Mouse (Mus musculus): Measurements from ENCODE around the gene Map7d1. TPM values are rescaled to one million over a fixed set of nuclear protein-coding genes. Genes with fewer than 3 reads are reported as not detected.

Map7d1 gene
- polyA plus RNA-seq, 1 experiment from 2014 or later = 59.8 TPM

GRCm38 (mm10) chr4:126236467-126237280 lies 19.5 kb downstream of the Map7d1 start:
- H3K4me3 ChIP-seq (ENCODE audit: low read length) = no peak overlapping the region
- 51% methylated on average over 59 of the region's 63 CpGs for WGBS
- H3K27ac ChIP-seq (ENCODE audit: low read depth, low read length) = no peak overlapping the region
- H3K36me3 ChIP-seq (ENCODE audit: control insufficient read depth, insufficient read depth, low read length) = peaks cover 62% of the 10 kb centered on the region
- H3K4me1 ChIP-seq (ENCODE audit: control insufficient read depth, insufficient read depth, low read depth, low read length) = no peaks in the 10 kb centered on the region
- no peaks in the 10 kb centered on the region for H3K27me3 ChIP-seq (replicated peaks; ENCODE audit: control insufficient read depth, insufficient read depth, low read length)
- H3K4me2 ChIP-seq (ENCODE audit: low read length) = no peak overlapping the region
- no peaks in the 10 kb centered on the region for H3K9me3 ChIP-seq (ENCODE audit: control insufficient read depth, low read length)
- H3K9ac ChIP-seq (ENCODE audit: low read depth, low read length) = no peak overlapping the region
- no peak for ATAC-seq

- Histone ChIP-seq H3K9ac (ENCODE audit: low read depth, low read length) (no peak overlapping the region), H3K4me1 (ENCODE audit: control insufficient read depth, insufficient read depth, low read depth, low read length) (no peaks in the 10 kb centered on the region), H3K9me3 (ENCODE audit: control insufficient read depth, low read length) (no peaks in the 10 kb centered on the region), H3K27ac (ENCODE audit: low read depth, low read length) (no peak overlapping the region), H3K27me3 (replicated peaks; ENCODE audit: control insufficient read depth, insufficient read depth, low read length) (no peaks in the 10 kb centered on the region), H3K4me3 (ENCODE audit: low read length) (no peak overlapping the region), H3K4me2 (ENCODE audit: low read length) (no peak overlapping the region), H3K36me3 (ENCODE audit: control insufficient read depth, insufficient read depth, low read length) (peaks cover 57% of the 10 kb centered on the region)
- WGBS = 94% methylated on average over 10 of the region's 10 CpGs
- ATAC-seq = no peak
Observed at GRCm38 (mm10) chr4:126235191-126235590, 21.0 kb downstream of the Map7d1 start.

GRCm38 (mm10) chr4:126234496-126235175 lies 21.5 kb downstream of the Map7d1 start:
- H3K27me3 ChIP-seq (replicated peaks; ENCODE audit: control insufficient read depth, insufficient read depth, low read length) = no peaks in the 10 kb centered on the region
- peaks cover 51% of the 10 kb centered on the region for H3K36me3 ChIP-seq (ENCODE audit: control insufficient read depth, insufficient read depth, low read length)
- H3K9me3 ChIP-seq (ENCODE audit: control insufficient read depth, low read length) = no peaks in the 10 kb centered on the region
- H3K9ac ChIP-seq (ENCODE audit: low read depth, low read length) = no peak overlapping the region
- 85% methylated on average over 18 of the region's 18 CpGs for WGBS
- H3K27ac ChIP-seq (ENCODE audit: low read depth, low read length) = no peak overlapping the region
- H3K4me2 ChIP-seq (ENCODE audit: low read length) = no peak overlapping the region
- no peak for ATAC-seq
- H3K4me1 ChIP-seq (ENCODE audit: control insufficient read depth, insufficient read depth, low read depth, low read length) = no peaks in the 10 kb centered on the region
- H3K4me3 ChIP-seq (ENCODE audit: low read length) = no peak overlapping the region

- H3K36me3 ChIP-seq (ENCODE audit: control insufficient read depth, insufficient read depth, low read length) = peaks cover 51% of the 10 kb centered on the region
- no peaks in the 10 kb centered on the region for H3K27me3 ChIP-seq (replicated peaks; ENCODE audit: control insufficient read depth, insufficient read depth, low read length)
- H3K27ac ChIP-seq (ENCODE audit: low read depth, low read length) = no peak overlapping the region
- 91% methylated on average over 29 of the region's 29 CpGs for WGBS
- H3K4me3 ChIP-seq (ENCODE audit: low read length) = no peak overlapping the region
- no peaks in the 10 kb centered on the region for H3K9me3 ChIP-seq (ENCODE audit: control insufficient read depth, low read length)
- no peak overlapping the region for H3K4me2 ChIP-seq (ENCODE audit: low read length)
- no peak for ATAC-seq
- no peak overlapping the region for H3K9ac ChIP-seq (ENCODE audit: low read depth, low read length)
- H3K4me1 ChIP-seq (ENCODE audit: control insufficient read depth, insufficient read depth, low read depth, low read length) = no peaks in the 10 kb centered on the region
Observed at GRCm38 (mm10) chr4:126233676-126234308, 22.4 kb downstream of the Map7d1 start.

- Histone ChIP-seq H3K9ac (ENCODE audit: low read depth, low read length) (no peak overlapping the region), H3K9me3 (ENCODE audit: control insufficient read depth, low read length) (no peaks in the 10 kb centered on the region), H3K4me3 (ENCODE audit: low read length) (no peak overlapping the region), H3K27me3 (replicated peaks; ENCODE audit: control insufficient read depth, insufficient read depth, low read length) (no peaks in the 10 kb centered on the region), H3K36me3 (ENCODE audit: control insufficient read depth, insufficient read depth, low read length) (peaks cover 35% of the 10 kb centered on the region), H3K4me2 (ENCODE audit: low read length) (no peak overlapping the region), H3K4me1 (ENCODE audit: control insufficient read depth, insufficient read depth, low read depth, low read length) (peaks cover 6% of the 10 kb centered on the region), H3K27ac (ENCODE audit: low read depth, low read length) (0 out of 2 replicates have a peak overlapping the region, but pooled peaks have one; percentile 6)
- WGBS = 60% methylated on average over 7 of the region's 7 CpGs
- no peak for ATAC-seq
Observed at GRCm38 (mm10) chr4:126229900-126230299, 26.2 kb downstream of the Map7d1 start.

GRCm38 (mm10) chr4:126228144-126228543 lies 28.0 kb downstream of the Map7d1 start:
- H3K27me3 ChIP-seq (replicated peaks; ENCODE audit: control insufficient read depth, insufficient read depth, low read length) = no peaks in the 10 kb centered on the region
- no peak overlapping the region for H3K4me3 ChIP-seq (ENCODE audit: low read length)
- peaks cover 19% of the 10 kb centered on the region for H3K36me3 ChIP-seq (ENCODE audit: control insufficient read depth, insufficient read depth, low read length)
- H3K4me2 ChIP-seq (ENCODE audit: low read length) = no peak overlapping the region
- H3K9me3 ChIP-seq (ENCODE audit: control insufficient read depth, low read length) = no peaks in the 10 kb centered on the region
- ATAC-seq = no peak
- no peak overlapping the region for H3K27ac ChIP-seq (ENCODE audit: low read depth, low read length)
- 16% methylated on average over 5 of the region's 5 CpGs for WGBS
- no peak overlapping the region for H3K9ac ChIP-seq (ENCODE audit: low read depth, low read length)
- peaks cover 6% of the 10 kb centered on the region for H3K4me1 ChIP-seq (ENCODE audit: control insufficient read depth, insufficient read depth, low read depth, low read length)

DNA sequence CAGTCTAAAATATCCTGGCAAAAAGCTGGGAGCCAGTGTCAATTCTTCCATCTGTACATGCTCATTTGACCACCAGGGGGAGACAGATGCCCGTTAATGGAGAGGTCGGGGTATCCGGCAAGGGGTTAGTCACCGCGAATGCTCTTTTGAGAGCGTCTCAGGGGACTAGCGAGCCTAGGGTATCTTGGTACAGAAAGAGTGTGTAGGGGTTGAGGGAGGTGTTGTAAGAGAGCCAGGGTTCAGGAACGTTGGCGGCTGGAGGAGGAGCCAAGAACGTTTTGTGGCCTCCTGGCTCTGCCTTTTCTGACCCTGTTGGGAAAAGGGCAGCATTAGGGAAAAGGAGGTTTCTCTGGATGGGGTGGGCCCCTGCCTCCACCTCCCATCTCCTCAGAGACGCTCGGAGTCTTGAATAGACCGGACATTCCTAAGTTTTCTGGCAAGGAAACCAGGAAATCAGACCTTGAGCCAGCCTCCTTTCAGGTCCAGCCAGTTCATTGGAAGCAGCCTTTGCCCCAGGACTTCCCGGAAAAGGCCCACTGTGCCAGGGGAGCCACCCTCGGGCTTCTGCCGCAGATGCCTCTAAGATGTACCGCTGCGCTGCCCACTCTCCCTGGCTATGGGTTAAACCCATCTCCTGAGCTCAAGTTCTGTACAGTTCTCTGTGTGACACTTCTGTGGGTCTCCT lies 28.9 kb downstream of the Map7d1 start:
- Histone ChIP-seq H3K27me3 (replicated peaks; ENCODE audit: control insufficient read depth, insufficient read depth, low read length) (no peaks in the 10 kb centered on the region), H3K27ac (ENCODE audit: low read depth, low read length) (peak overlapping the region; percentile 34), H3K9ac (ENCODE audit: low read depth, low read length) (peak overlapping the region; percentile 53; the same call in 1 of the 2 replicates), H3K4me2 (ENCODE audit: low read length) (peak overlapping the region; percentile 64), H3K4me1 (ENCODE audit: control insufficient read depth, insufficient read depth, low read depth, low read length) (peaks cover 6% of the 10 kb centered on the region), H3K9me3 (ENCODE audit: control insufficient read depth, low read length) (no peaks in the 10 kb centered on the region), H3K4me3 (ENCODE audit: low read length) (peak overlapping the region; percentile 30), H3K36me3 (ENCODE audit: control insufficient read depth, insufficient read depth, low read length) (peaks cover 10% of the 10 kb centered on the region)
- WGBS = 4% methylated on average over 18 of the region's 18 CpGs
- ATAC-seq = peak; percentile 79

- ATAC-seq = peak; percentile 3; the same call in 1 of the 2 replicates
- WGBS = 49% methylated on average over 12 of the region's 12 CpGs
- H3K27ac ChIP-seq (ENCODE audit: low read depth, low read length) = no peak overlapping the region
- no peaks in the 10 kb centered on the region for H3K9me3 ChIP-seq (ENCODE audit: control insufficient read depth, low read length)
- H3K9ac ChIP-seq (ENCODE audit: low read depth, low read length) = peak overlapping the region; percentile 53; the same call in 1 of the 2 replicates
- H3K4me2 ChIP-seq (ENCODE audit: low read length) = peak overlapping the region; percentile 64
- peaks cover 4% of the 10 kb centered on the region for H3K36me3 ChIP-seq (ENCODE audit: control insufficient read depth, insufficient read depth, low read length)
- H3K4me3 ChIP-seq (ENCODE audit: low read length) = no peak overlapping the region
- H3K27me3 ChIP-seq (replicated peaks; ENCODE audit: control insufficient read depth, insufficient read depth, low read length) = no peaks in the 10 kb centered on the region
- peaks cover 6% of the 10 kb centered on the region for H3K4me1 ChIP-seq (ENCODE audit: control insufficient read depth, insufficient read depth, low read depth, low read length)
Observed at GRCm38 (mm10) chr4:126226640-126227039, 29.5 kb downstream of the Map7d1 start.
